Mouse (Mus musculus) MEL (cell line): ENCODE results near the gene Coro2b. TPM values are rescaled to one million over a fixed set of nuclear protein-coding genes. Genes with fewer than 3 reads are reported as not detected.

Experiments
- DNase-seq: peaks from one replicate; pipeline ENCODE4 v3.0.0; 2011; ENCODE audit warnings: low read depth, low spot score
- H3K27ac ChIP-seq: 2 replicates; pipeline ENCODE4 v1.5.1; 2012; ENCODE audit warnings: low read depth, mild to moderate bottlenecking, control low read depth, low read length, moderate library complexity; ENCODE audit not compliant: control insufficient read depth
- H3K27me3 ChIP-seq, 2 experiments: fragments of 150-350 bp in 1 of 2; sonication (generic) in 1 of 2; 2 replicates each; pipeline ENCODE4 v1.6.1; 2012; ENCODE audit warnings: low read length in 2 of 2, mild to moderate bottlenecking in 2 of 2, improper control_type of control experiment in 1 of 2, moderate library complexity in 1 of 2; ENCODE audit not compliant: insufficient read depth in 2 of 2, control insufficient read depth in 1 of 2
- H3K36me3 ChIP-seq, 2 experiments: 2 replicates each; pipeline ENCODE4 v1.6.1; 2012 to 2014; ENCODE audit warnings: low read length in 2 of 2, improper control_type of control experiment in 1 of 2, inconsistent platforms in 1 of 2, mild to moderate bottlenecking in 1 of 2; ENCODE audit not compliant: insufficient read depth in 2 of 2, control insufficient read depth in 1 of 2
- H3K4me1 ChIP-seq, 2 experiments: fragments of 150-350 bp in 1 of 2; sonication (generic) in 1 of 2; 2 replicates each; pipeline ENCODE4 v1.6.1; 2012; ENCODE audit warnings: low read length in 2 of 2, improper control_type of control experiment in 1 of 2, mild to moderate bottlenecking in 1 of 2; ENCODE audit not compliant: insufficient read depth in 2 of 2, control insufficient read depth in 1 of 2
- H3K4me3 ChIP-seq, 2 experiments: fragments of 150-350 bp in 1 of 2; sonication (generic) in 1 of 2; 2 replicates each; pipeline ENCODE4 v1.5.1; 2012; ENCODE audit warnings: low read depth in 2 of 2, low read length in 2 of 2, mild to moderate bottlenecking in 2 of 2, moderate library complexity in 2 of 2, control low read depth in 1 of 2, improper control_type of control experiment in 1 of 2; ENCODE audit not compliant: control insufficient read depth in 1 of 2, insufficient read depth in 1 of 2
- H3K79me2 ChIP-seq: 2 replicates; pipeline ENCODE4 v1.6.1; 2012; ENCODE audit warnings: mild to moderate bottlenecking, low read length, moderate library complexity; ENCODE audit not compliant: control insufficient read depth, poor library complexity, insufficient read depth
- H3K9ac ChIP-seq: 2 replicates; pipeline ENCODE4 v1.6.1; 2012; ENCODE audit warnings: low read depth, mild to moderate bottlenecking, control low read depth, low read length, moderate library complexity; ENCODE audit not compliant: control insufficient read depth, poor library complexity, severe bottlenecking
- H3K9me3 ChIP-seq: fragments of 150-350 bp; sonication (generic); replicated peaks from 2 replicates; pipeline ENCODE4 v1.6.1; 2012; ENCODE audit warnings: mild to moderate bottlenecking, low read length, improper control_type of control experiment, moderate library complexity; ENCODE audit not compliant: insufficient read depth
- CHD1 ChIP-seq: IDR thresholded peaks from 2 replicates; pipeline ENCODE4 v1.6.1; 2012; ENCODE audit warnings: low read depth, mild to moderate bottlenecking, inconsistent platforms, low read length, improper control_type of control experiment
- CHD2 ChIP-seq: IDR thresholded peaks from 2 replicates; pipeline ENCODE4 v1.6.1; 2011; ENCODE audit warnings: low read length, improper control_type of control experiment
- CTCF ChIP-seq, 3 experiments: IDR thresholded peaks in 2 of 3; conservative IDR thresholded peaks in 1 of 3; 2 replicates each; pipeline ENCODE4 v1.5.1; 2011 to 2012; ENCODE audit warnings: low read length in 3 of 3, low read depth in 2 of 3, mild to moderate bottlenecking in 2 of 3, improper control_type of control experiment in 1 of 3, inconsistent platforms in 1 of 3, mixed read lengths in 1 of 3, moderate library complexity in 1 of 3; ENCODE audit not compliant: control insufficient read depth in 1 of 3, insufficient read depth in 1 of 3, poor library complexity in 1 of 3, severe bottlenecking in 1 of 3
- E2F4 ChIP-seq: IDR thresholded peaks from 2 replicates; pipeline ENCODE4 v1.6.1; 2011; ENCODE audit warnings: low read depth, low read length, improper control_type of control experiment, borderline replicate concordance
- ELF1 ChIP-seq: IDR thresholded peaks from 2 replicates; pipeline ENCODE4 v1.6.1; 2014; ENCODE audit warnings: low read depth, mild to moderate bottlenecking, inconsistent platforms, low read length, improper control_type of control experiment, moderate library complexity
- GATA1 ChIP-seq: IDR thresholded peaks from 2 replicates; pipeline ENCODE4 v1.6.1; 2011; ENCODE audit warnings: low read depth, low read length, improper control_type of control experiment
- HCFC1 ChIP-seq: IDR thresholded peaks from 2 replicates; pipeline ENCODE4 v1.6.1; 2012; ENCODE audit warnings: low read depth, mild to moderate bottlenecking, inconsistent platforms, low read length, improper control_type of control experiment, moderate library complexity
- JUND ChIP-seq: IDR thresholded peaks from 2 replicates; pipeline ENCODE4 v1.6.1; 2011; ENCODE audit warnings: low read depth, mild to moderate bottlenecking, improper control_type of control experiment, low read length
- MAFK ChIP-seq: IDR thresholded peaks from 2 replicates; pipeline ENCODE4 v1.6.1; 2011; ENCODE audit warnings: low read depth, mild to moderate bottlenecking, low read length, improper control_type of control experiment, borderline replicate concordance
- MAX ChIP-seq: IDR thresholded peaks from 2 replicates; pipeline ENCODE4 v1.6.1; 2011; ENCODE audit warnings: low read length, improper control_type of control experiment
- MAZ ChIP-seq: IDR thresholded peaks from 2 replicates; pipeline ENCODE4 v1.6.1; 2012; ENCODE audit warnings: low read depth, mild to moderate bottlenecking, inconsistent platforms, low read length, improper control_type of control experiment
- MXI1 ChIP-seq: IDR thresholded peaks from 2 replicates; pipeline ENCODE4 v1.6.1; 2011; ENCODE audit warnings: mild to moderate bottlenecking, low read depth, low read length, improper control_type of control experiment
- MYC ChIP-seq: IDR thresholded peaks from 2 replicates; pipeline ENCODE4 v1.6.1; 2011; ENCODE audit warnings: low read depth, mild to moderate bottlenecking, low read length, improper control_type of control experiment, moderate library complexity
- POLR2AphosphoS2 ChIP-seq: IDR thresholded peaks from 2 replicates; pipeline ENCODE4 v1.6.1; 2011; ENCODE audit warnings: low read length, improper control_type of control experiment
- RCOR1 ChIP-seq: IDR thresholded peaks from 2 replicates; pipeline ENCODE4 v1.6.1; 2012; ENCODE audit warnings: low read depth, mild to moderate bottlenecking, inconsistent platforms, low read length, improper control_type of control experiment
- SMC3 ChIP-seq: IDR thresholded peaks from 2 replicates; pipeline ENCODE4 v1.6.1; 2011; ENCODE audit warnings: low read depth, low read length, improper control_type of control experiment
- TBP ChIP-seq: IDR thresholded peaks from 2 replicates; pipeline ENCODE4 v1.8.0; 2011; ENCODE audit warnings: low read depth, low read length, improper control_type of control experiment
- TCF12 ChIP-seq: IDR thresholded peaks from 2 replicates; pipeline ENCODE4 v1.6.1; 2014; ENCODE audit warnings: low read depth, mild to moderate bottlenecking, inconsistent platforms, low read length, improper control_type of control experiment, moderate library complexity
- ZC3H11A ChIP-seq: IDR thresholded peaks from 2 replicates; pipeline ENCODE4 v1.6.1; 2012; ENCODE audit warnings: low read depth, mild to moderate bottlenecking, inconsistent platforms, low read length, improper control_type of control experiment
- ZNF384 ChIP-seq: IDR thresholded peaks from 2 replicates; pipeline ENCODE4 v1.6.1; 2012; ENCODE audit warnings: low read depth, mild to moderate bottlenecking, inconsistent platforms, low read length, improper control_type of control experiment
- polyA plus RNA-seq, 2 experiments: library from polyadenylated mRNA; stranded (reverse) in 1 of 2; unstranded in 1 of 2; fragments of >175 nt in 1 of 2; fragments of >200 nt in 1 of 2; gene quantifications; 2 replicates each; pipeline versions ENCODE4 v1.2.1 to v1.2.4; 2012; ENCODE audit warnings: low replicate concordance in 2 of 2, low read depth in 1 of 2; ENCODE audit not compliant: insufficient read length in 2 of 2, insufficient read depth in 1 of 2, missing spikeins in 1 of 2
- total RNA-seq: library from RNA; depleted of rRNA; stranded (reverse); fragments of 300-350 nt; gene quantifications from 2 replicates; pipeline ENCODE4 v1.2.3, GENCODE M21; 2012

The Coro2b gene
- total and polyA plus RNA-seq, 3 experiments, result not detected

DNA sequence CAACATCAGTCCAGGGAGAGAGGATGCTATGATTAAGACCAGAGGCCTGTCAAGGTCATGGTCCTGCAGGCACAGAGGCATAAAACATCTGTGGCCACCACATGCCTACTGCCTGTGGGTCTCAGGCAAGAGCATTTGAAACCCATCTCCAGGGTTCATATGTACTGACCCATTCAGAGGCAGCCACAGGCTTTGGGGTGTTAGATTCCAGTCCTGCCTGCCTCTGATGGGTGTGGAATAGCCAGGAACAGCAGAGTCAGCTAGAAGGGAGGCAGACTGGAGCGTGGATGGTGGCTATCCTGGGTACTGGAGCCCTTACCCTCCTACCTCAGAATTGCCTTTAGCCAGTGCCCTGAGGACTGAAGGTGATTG lies 69.4 kb downstream of the Coro2b start:
- Histone ChIP-seq H3K9ac (no peak overlapping the region), H3K36me3 (no peaks in the 10 kb centered on the region), H3K27ac (no peak overlapping the region), H3K4me3 (no peak overlapping the region), H3K4me1 (no peaks in the 10 kb centered on the region), H3K9me3 (no peaks in the 10 kb centered on the region), H3K27me3 (peaks cover 0 to 9% of the 10 kb centered on the region in 2 experiments; a peak in 1 of 4 replicates), H3K79me2 (no peaks in the 10 kb centered on the region)
- TF ChIP-seq SMC3 (no peak), TBP (no peak), CHD1 (no peak), GATA1 (no peak), ZC3H11A (no peak)
- no peak for DNase-seq

GRCm38 (mm10) chr9:62466742-62467412 lies 70.0 kb downstream of the Coro2b start:
- TF ChIP-seq ZNF384, result no peak
- TF ChIP-seq MXI1, result no peak
- H3K36me3 ChIP-seq, result no peaks in the 10 kb centered on the region
- DNase-seq, result no peak
- no peaks in the 10 kb centered on the region for H3K79me2 ChIP-seq
- H3K9ac ChIP-seq, result no peak overlapping the region
- H3K4me3 ChIP-seq, result no peak overlapping the region
- no peak overlapping the region for H3K27ac ChIP-seq
- H3K9me3 ChIP-seq, result no peaks in the 10 kb centered on the region
- peaks cover 0 to 9% of the 10 kb centered on the region in 2 experiments; a peak in 1 of 4 replicates for H3K27me3 ChIP-seq
- H3K4me1 ChIP-seq, result no peaks in the 10 kb centered on the region

DNA sequence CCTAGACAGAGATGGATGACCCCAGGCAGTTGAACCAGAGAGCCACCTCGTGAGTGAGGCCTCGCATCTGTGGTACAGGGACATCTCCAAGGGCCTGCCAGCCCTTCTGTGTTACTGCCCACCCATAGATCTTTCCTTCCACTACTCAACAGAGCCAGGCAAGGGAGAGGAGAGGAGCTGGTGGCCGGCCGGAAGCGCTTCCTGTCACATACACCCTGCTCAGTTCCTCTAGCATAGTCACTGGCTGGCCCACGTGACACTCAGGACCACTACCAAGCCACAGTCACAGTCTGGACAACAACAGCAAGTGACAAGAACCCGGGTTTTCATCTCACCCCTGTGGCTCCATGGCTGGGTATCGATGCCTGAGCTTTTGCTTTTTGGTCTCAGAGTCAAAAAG lies 70.8 kb downstream of the Coro2b start:
- Histone ChIP-seq H3K79me2 (no peaks in the 10 kb centered on the region), H3K4me1 (no peaks in the 10 kb centered on the region), H3K9me3 (no peaks in the 10 kb centered on the region), H3K27ac (no peak overlapping the region), H3K27me3 (peaks cover 0 to 9% of the 10 kb centered on the region in 2 experiments; a peak in 1 of 4 replicates), H3K4me3 (no peak overlapping the region), H3K36me3 (no peaks in the 10 kb centered on the region), H3K9ac (no peak overlapping the region)
- DNase-seq, result no peak
- no peak for TF ChIP-seq HCFC1
- no peak for TF ChIP-seq ZNF384
- no peak for TF ChIP-seq TCF12
- TF ChIP-seq RCOR1, result no peak
- TF ChIP-seq ELF1, result no peak
- no peak for TF ChIP-seq MAFK
- TF ChIP-seq MXI1, result no peak
- no peak for TF ChIP-seq JUND
- no peak for TF ChIP-seq E2F4
- no peak for TF ChIP-seq MAZ
- no peak for TF ChIP-seq SMC3
- TF ChIP-seq CTCF (IDR thresholded peaks at IDR 0.05 in 2 of 3, conservative IDR thresholded peaks at IDR 0.05 in 1 of 3; ENCODE audit: control insufficient read depth in 1 of 3, insufficient read depth in 1 of 3, low read depth in 2 of 3, low read length in 3 of 3, poor library complexity in 1 of 3, severe bottlenecking in 1 of 3), result no peak
- no peak for TF ChIP-seq POLR2AphosphoS2
- TF ChIP-seq MYC, result no peak
- no peak for TF ChIP-seq CHD2
- TF ChIP-seq MAX, result no peak
